Mouse (Mus musculus) intestine, embryonic 14.5 days (tissue): ENCODE measurements around the gene Acot2. TPM values are rescaled to one million over a fixed set of nuclear protein-coding genes. Genes with fewer than 3 reads are reported as not detected.
"Not testable (repeated sequence)": the region's sequence is repeated elsewhere in the genome, so short reads cannot be mapped to it uniquely, and the experiment has no call there.

Experiments used
- ATAC-seq: fragments of 200-750 bp; cut with Nextera tagmentation; replicated peaks from 2 replicates; pipeline ENCODE4 v1.8.0; 2017; ENCODE audit warnings: low read depth, moderate number of reproducible peaks, moderate TSS enrichment, moderate library complexity; ENCODE audit not compliant: low FRiP score, low TSS enrichment
- DNase-seq: peaks from one replicate; pipeline ENCODE4 v3.0.0-alpha.2; 2018; ENCODE audit warnings: low spot score
- H3K27ac ChIP-seq: fragments of 300-500 bp; sonication (generic); 2 replicates; pipeline ENCODE4 v1.5.1; 2014; ENCODE audit warnings: low read depth, mild to moderate bottlenecking, control low read depth
- H3K27me3 ChIP-seq: fragments of 300-500 bp; sonication (generic); replicated peaks from 2 replicates; pipeline ENCODE4 v1.6.1; 2014; ENCODE audit warnings: low read length, control low read depth; ENCODE audit not compliant: control insufficient read depth, insufficient read depth
- H3K36me3 ChIP-seq: fragments of 300-500 bp; sonication (generic); 2 replicates; pipeline ENCODE4 v1.6.1; 2014; ENCODE audit warnings: low read length, control low read depth; ENCODE audit not compliant: control insufficient read depth, insufficient read depth
- H3K4me1 ChIP-seq: fragments of 300-500 bp; sonication (generic); replicated peaks from 2 replicates; pipeline ENCODE4 v1.6.1; 2014; ENCODE audit warnings: low read length, control low read depth, mixed read lengths; ENCODE audit not compliant: control insufficient read depth, insufficient read depth
- H3K4me2 ChIP-seq: fragments of 300-500 bp; sonication (generic); 2 replicates; pipeline ENCODE4 v1.6.1; 2014; ENCODE audit warnings: low read length
- H3K4me3 ChIP-seq: fragments of 300-500 bp; sonication (generic); 2 replicates; pipeline ENCODE4 v1.5.1; 2014; ENCODE audit warnings: low read depth, low read length, control low read depth, mixed read lengths
- H3K9ac ChIP-seq: fragments of 300-500 bp; sonication (generic); 2 replicates; pipeline ENCODE4 v1.6.1; 2014; ENCODE audit warnings: mild to moderate bottlenecking, low read length
- H3K9me3 ChIP-seq: fragments of 300-500 bp; sonication (generic); 2 replicates; pipeline ENCODE4 v1.6.1; 2016; ENCODE audit warnings: low read length, control low read depth; ENCODE audit not compliant: control insufficient read depth
- WGBS: fragments of 180-500 bp; shearing (Covaris S2); extraction: QIAGEN DNeasy Blood & Tissue Kit; methylation state at CpG from one replicate; pipeline ENCODE4 v1.1.7; 2014; 5-methylcytosine and 5-hydroxymethylcytosine counted together
- polyA plus RNA-seq: library from polyadenylated mRNA; unstranded; fragments of >200 nt; fragmentation: Nextera tagmentation; extraction: Ambion mirVana; gene quantifications from 2 replicates; pipeline ENCODE4 v1.2.1, GENCODE M21; 2014

Acot2 gene
- polyA plus RNA-seq, 1 experiment from 2014 or later, result 25.9 TPM

DNA sequence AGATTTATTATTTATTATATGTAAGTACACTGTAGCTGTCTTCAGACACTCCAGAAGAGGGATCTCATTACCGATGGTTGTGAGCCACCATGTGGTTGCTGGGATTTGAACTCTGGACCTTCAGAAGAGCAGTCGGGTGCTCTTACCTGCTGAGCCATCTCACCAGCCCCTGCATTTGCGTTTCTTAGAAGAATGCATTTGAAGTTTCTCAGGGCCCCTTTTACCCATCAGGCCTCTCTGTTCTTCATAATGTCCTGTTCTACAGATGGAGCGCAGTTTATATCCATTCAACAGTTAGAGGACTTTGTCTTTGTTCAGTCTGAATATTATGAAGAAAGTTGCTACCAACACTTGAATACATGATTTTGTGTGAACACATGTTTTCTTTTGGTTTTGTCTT, 34.6 kb downstream of the Acot2 start:
- DNase-seq, H3K9me3 ChIP-seq, H3K4me1 ChIP-seq, ATAC-seq, H3K9ac ChIP-seq, H3K36me3 ChIP-seq, H3K27me3 ChIP-seq, H3K27ac ChIP-seq, H3K4me3 ChIP-seq, H3K4me2 ChIP-seq: not testable (repeated sequence)
- WGBS, result 91% methylated on average over 4 of the region's 4 CpGs

DNA sequence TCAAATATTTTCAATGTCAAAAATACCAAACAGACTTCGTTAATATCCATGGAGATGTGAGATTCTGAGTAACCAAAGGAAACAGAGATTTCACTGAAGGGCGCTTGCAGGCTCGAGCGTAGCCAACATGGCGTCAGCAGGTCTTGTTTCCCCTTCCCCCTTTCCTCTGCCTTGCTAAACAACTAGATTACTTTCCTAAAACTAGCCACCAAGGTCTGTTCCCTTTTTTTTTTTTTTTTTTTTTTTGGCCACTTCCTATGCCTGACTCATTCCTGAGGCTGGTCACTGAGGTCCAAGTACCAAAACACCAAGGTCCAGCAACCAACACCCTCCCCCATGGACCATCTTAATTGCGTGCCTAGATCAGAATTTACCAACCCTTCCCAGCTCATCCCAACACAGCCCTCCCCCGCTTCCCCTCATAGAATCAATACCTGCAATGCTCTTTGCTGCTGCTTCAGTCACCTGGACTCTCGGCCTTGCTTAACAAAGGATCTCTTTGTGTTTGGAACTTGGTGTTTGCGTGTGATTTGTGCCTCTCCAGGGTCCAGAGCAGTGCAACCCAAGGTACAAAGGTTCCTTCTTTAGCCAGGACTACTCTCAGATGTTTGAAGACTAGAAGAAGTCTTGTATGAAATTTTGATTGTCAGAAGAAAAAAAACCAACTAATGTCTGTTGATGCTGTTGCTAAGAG, 35.5 kb downstream of the Acot2 start:
- Histone ChIP-seq H3K4me3 (no peak overlapping the region), H3K9me3 (no peaks in the 10 kb centered on the region), H3K9ac (no peak overlapping the region), H3K27ac (no peak overlapping the region), H3K4me2 (no peak overlapping the region), H3K27me3 (no peaks in the 10 kb centered on the region), H3K36me3 (no peaks in the 10 kb centered on the region), H3K4me1 (no peaks in the 10 kb centered on the region)
- whole genome bisulfite sequencing, result 82% methylated on average over 9 of the region's 9 CpGs
- ATAC-seq, result peak; percentile 67; the same call in 1 of the 2 replicates
- DNase-seq, result no peak

DNA sequence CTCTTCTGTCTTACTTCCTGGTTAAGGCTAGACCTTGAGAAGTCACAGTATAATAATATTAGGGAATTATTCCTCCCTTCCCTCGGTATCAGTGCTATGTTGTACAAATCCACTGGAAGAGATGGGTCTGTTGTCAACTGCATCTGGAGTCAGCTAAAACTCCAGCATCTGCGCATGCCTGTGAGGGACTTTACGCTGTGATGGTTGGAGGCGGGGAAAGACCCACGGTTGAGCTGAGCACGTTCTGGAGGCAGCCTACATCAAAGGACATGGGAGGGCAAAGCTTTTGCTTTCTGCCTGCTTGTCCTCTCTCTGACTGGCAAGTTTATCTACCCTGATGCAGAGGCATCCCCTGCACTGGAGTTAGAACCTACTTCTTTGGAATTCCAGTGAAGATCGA, 38.2 kb downstream of the Acot2 start:
- Histone ChIP-seq H3K9me3 (no peaks in the 10 kb centered on the region), H3K4me2 (no peak overlapping the region), H3K4me3 (no peak overlapping the region), H3K4me1 (no peaks in the 10 kb centered on the region), H3K9ac (no peak overlapping the region), H3K36me3 (no peaks in the 10 kb centered on the region), H3K27me3 (no peaks in the 10 kb centered on the region), H3K27ac (no peak overlapping the region)
- 84% methylated on average over 7 of the region's 7 CpGs for WGBS
- no peak for ATAC-seq
- no peak for DNase-seq

DNA sequence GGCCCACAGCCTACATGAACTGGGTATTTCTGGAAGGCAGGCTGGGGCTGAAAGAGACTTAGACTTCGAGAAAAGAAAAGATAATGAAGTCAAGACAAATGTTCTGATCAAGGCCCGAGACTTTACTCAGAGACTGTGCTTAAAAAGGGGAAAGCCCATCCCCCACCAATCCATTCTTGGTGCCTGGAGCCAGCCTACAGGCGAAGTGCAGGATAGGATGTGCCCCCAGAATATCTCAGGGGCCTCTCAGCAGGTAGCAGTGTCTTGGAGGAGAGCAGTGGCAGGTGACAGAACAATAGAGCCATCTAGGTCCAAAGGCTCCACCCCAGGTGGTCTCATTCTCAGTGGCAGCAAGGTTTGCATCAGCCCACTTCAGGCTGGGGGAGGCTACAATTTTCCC, 40.7 kb downstream of the Acot2 start:
- H3K27me3 ChIP-seq, H3K9ac ChIP-seq, ATAC-seq, H3K4me2 ChIP-seq, H3K4me1 ChIP-seq, H3K27ac ChIP-seq, H3K9me3 ChIP-seq, DNase-seq, H3K4me3 ChIP-seq, H3K36me3 ChIP-seq: not testable (repeated sequence)
- 64% methylated on average over 3 of the region's 3 CpGs for WGBS

DNA sequence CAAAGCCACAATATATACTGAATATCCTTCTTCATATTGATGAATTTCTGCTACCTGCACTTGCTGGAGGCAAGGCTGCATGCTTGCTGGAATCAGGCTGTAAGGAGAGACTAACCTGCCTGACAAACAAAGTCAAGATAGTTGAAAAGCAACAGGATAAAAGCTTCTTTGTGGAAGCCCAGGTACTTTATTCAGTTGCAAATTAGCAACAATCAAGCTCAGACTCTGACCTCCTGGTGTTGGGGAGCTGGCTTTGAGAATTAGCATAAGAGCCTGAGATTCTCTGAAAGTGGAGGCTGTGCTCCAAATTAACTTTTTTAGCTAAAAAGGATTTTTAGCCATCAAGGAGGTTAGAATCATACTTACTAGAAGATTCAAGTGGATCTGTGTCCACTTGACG, 41.4 kb downstream of the Acot2 start:
- H3K4me3 ChIP-seq, H3K9ac ChIP-seq, H3K9me3 ChIP-seq, H3K4me2 ChIP-seq, H3K27me3 ChIP-seq, H3K27ac ChIP-seq, H3K4me1 ChIP-seq, ATAC-seq, H3K36me3 ChIP-seq, DNase-seq: not testable (repeated sequence)
- WGBS, result 98% methylated on average over 1 of the region's 1 CpGs

DNA sequence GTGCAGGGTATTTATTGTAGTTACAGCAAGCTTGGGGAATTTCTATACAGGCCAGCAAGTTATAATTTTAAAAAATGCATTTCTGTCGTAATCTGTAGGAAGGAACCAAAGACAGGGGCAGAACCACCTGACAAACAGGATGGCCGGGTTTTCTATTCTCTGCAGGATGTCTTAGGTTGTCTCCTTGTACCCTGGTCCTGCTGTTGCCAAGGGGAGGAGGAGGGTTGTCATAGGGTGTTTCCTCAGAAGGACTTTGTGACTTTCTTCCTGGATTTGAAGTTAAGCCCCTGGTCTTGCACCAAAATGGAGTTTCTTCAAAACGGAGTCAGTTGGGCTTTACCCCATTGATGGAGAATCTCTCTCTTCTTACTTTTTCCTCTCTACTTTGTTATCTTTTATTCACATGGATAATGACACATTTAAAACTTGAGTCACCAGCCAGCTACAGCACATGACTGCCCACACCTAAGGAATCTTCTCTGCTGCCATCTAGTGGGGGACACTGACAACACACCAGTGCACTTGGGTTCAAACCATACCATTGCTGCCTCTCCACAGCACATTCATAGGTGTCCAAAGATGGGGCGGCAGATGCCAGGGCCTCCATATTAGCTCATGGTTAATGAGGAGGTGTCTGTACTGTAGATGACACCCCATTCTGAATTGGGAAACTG, 43.1 kb downstream of the Acot2 start:
- Histone ChIP-seq H3K27ac (no peak overlapping the region), H3K4me2 (no peak overlapping the region), H3K9ac (no peak overlapping the region), H3K9me3 (no peaks in the 10 kb centered on the region), H3K4me1 (peaks cover 3% of the 10 kb centered on the region; the same call in 1 of the 2 replicates), H3K4me3 (no peak overlapping the region), H3K27me3 (no peaks in the 10 kb centered on the region), H3K36me3 (no peaks in the 10 kb centered on the region)
- DNase-seq, result peak; percentile 81
- WGBS, result 77% methylated on average over 4 of the region's 4 CpGs
- peak; percentile 83 for ATAC-seq

DNA sequence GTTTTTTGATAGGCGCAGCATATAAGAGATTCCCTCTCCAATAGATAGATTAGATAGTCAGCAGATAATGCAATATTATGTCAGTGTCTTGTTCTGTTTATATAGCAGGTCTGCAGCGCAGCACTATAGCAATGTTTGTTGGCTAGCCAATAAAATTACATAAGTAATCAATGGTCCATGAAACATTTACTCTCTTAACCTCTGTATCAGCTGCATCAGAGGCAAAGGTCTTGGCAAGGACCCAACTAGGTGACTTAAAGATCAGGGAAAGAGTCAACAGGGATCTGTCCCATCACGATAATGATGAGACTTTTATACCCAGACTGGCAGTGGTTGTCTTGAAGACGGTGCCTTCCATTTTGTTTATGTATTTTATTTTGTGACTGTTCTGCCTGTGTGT, 45.2 kb downstream of the Acot2 start:
- H3K9me3 ChIP-seq, result no peaks in the 10 kb centered on the region
- WGBS, result 83% methylated on average over 4 of the region's 4 CpGs
- H3K27ac ChIP-seq, result no peak overlapping the region
- H3K36me3 ChIP-seq, result no peaks in the 10 kb centered on the region
- no peak for ATAC-seq
- H3K9ac ChIP-seq, result no peak overlapping the region
- DNase-seq, result no peak
- H3K4me1 ChIP-seq, result peaks cover 3% of the 10 kb centered on the region; the same call in 1 of the 2 replicates
- H3K27me3 ChIP-seq, result no peaks in the 10 kb centered on the region
- no peak overlapping the region for H3K4me3 ChIP-seq
- no peak overlapping the region for H3K4me2 ChIP-seq

DNA sequence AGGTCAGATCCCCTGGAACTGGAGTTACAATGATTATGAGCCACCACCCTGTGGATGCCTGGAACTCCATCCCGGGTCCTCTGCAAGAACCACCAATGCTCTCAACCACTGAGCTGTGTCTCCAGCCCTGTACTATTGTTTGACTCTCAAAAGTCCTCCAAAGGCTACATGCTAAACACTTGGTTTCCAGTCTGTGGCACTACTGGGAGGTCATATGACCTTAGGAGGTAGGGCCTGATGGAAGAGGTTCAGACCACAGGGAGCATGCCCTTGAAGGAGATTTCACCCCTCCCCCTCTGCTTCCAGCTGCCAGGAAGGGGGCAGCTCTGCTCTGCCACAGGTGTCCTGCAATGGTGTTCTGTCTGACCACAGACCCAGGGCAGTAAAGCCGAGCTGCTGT, 45.6 kb downstream of the Acot2 start:
- WGBS, result 74% methylated on average over 2 of the region's 2 CpGs
- H3K4me2 ChIP-seq, DNase-seq, H3K36me3 ChIP-seq, H3K27ac ChIP-seq, ATAC-seq, H3K9me3 ChIP-seq, H3K4me3 ChIP-seq, H3K4me1 ChIP-seq, H3K27me3 ChIP-seq, H3K9ac ChIP-seq: not testable (repeated sequence)

DNA sequence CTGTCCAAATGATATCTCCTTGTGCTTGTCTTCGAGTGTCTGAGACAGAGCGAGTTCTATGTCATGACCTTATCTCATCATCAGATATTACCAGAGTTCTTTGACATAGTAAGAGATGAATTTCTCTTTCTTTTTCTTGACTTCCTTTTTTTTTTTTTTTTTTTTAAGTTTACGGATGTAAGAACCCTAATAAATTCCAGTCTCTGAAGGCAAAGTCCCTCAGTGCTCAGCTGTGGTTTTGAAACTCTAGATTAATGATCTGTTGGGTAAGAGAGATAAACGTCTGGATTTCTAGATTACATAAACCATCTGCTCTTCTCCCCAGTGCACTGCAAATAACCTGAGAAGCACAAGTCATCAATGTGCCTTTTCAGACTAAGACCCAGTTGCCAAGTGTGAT, 46.4 kb downstream of the Acot2 start:
- no peak overlapping the region for H3K27ac ChIP-seq
- H3K4me1 ChIP-seq, result peaks cover 3% of the 10 kb centered on the region; the same call in 1 of the 2 replicates
- no peaks in the 10 kb centered on the region for H3K27me3 ChIP-seq
- H3K9me3 ChIP-seq, result no peaks in the 10 kb centered on the region
- no peak for DNase-seq
- 27% methylated on average over 4 of the region's 4 CpGs for WGBS
- no peak overlapping the region for H3K9ac ChIP-seq
- no peaks in the 10 kb centered on the region for H3K36me3 ChIP-seq
- no peak overlapping the region for H3K4me2 ChIP-seq
- ATAC-seq, result no peak
- H3K4me3 ChIP-seq, result no peak overlapping the region
